Mouse (Mus musculus) kidney, adult 2 months (tissue): ENCODE results near the gene Uroc1. TPM values are rescaled to one million over a fixed set of nuclear protein-coding genes. Genes with fewer than 3 reads are reported as not detected.

Experiments
- DNase-seq: peaks from one replicate; pipeline ENCODE4 v3.0.0; 2021
- H3K27ac ChIP-seq: fragments of 200-500 bp; 2 replicates; pipeline ENCODE4 v1.5.1; 2012; ENCODE audit warnings: low read depth, low read length, control low read depth, inconsistent platforms; ENCODE audit not compliant: insufficient read depth
- H3K27me3 ChIP-seq: fragments of 200-500 bp; replicated peaks from 2 replicates; pipeline ENCODE4 v1.6.1; 2012; ENCODE audit warnings: mild to moderate bottlenecking, moderate library complexity, low read length, inconsistent platforms; ENCODE audit not compliant: control insufficient read depth, insufficient read depth
- H3K36me3 ChIP-seq: fragments of 200-500 bp; 2 replicates; pipeline ENCODE4 v1.6.1; 2012; ENCODE audit warnings: mild to moderate bottlenecking, moderate library complexity, low read length, inconsistent platforms; ENCODE audit not compliant: control insufficient read depth, insufficient read depth
- H3K4me1 ChIP-seq: fragments of 200-500 bp; 2 replicates; pipeline ENCODE4 v1.6.1; 2011; ENCODE audit warnings: low read length; ENCODE audit not compliant: control insufficient read depth, insufficient read depth
- H3K4me3 ChIP-seq: fragments of 200-500 bp; 2 replicates; pipeline ENCODE4 v1.5.1; 2011; ENCODE audit warnings: mild to moderate bottlenecking, low read depth, low read length, control low read depth; ENCODE audit not compliant: insufficient read depth
- CTCF ChIP-seq: fragments of 200-500 bp; conservative IDR thresholded peaks from 2 replicates; pipeline ENCODE4 v1.5.1; 2011; ENCODE audit warnings: low read depth, mild to moderate bottlenecking, control low read depth, low read length, moderate library complexity, mixed read lengths; ENCODE audit not compliant: insufficient read depth, insufficient read length
- POLR2A ChIP-seq: fragments of 200-500 bp; IDR thresholded peaks from one replicate; pipeline ENCODE4 v1.6.1; 2011; ENCODE audit warnings: low read depth, low read length, control low read depth
- WGBS: fragments of 180-500 bp; shearing (Covaris S2); methylation state at CpG from one replicate; pipeline ENCODE4 v1.1.7; 2018; 5-methylcytosine and 5-hydroxymethylcytosine counted together
- polyA plus RNA-seq: library from polyadenylated mRNA; depleted of rRNA; stranded (reverse); fragments of >200 nt; gene quantifications from 2 replicates; pipeline ENCODE4 v1.2.3, GENCODE M21; 2012

Uroc1 gene
- polyA plus RNA-seq, 1 experiment, result 34.0 TPM

DNA sequence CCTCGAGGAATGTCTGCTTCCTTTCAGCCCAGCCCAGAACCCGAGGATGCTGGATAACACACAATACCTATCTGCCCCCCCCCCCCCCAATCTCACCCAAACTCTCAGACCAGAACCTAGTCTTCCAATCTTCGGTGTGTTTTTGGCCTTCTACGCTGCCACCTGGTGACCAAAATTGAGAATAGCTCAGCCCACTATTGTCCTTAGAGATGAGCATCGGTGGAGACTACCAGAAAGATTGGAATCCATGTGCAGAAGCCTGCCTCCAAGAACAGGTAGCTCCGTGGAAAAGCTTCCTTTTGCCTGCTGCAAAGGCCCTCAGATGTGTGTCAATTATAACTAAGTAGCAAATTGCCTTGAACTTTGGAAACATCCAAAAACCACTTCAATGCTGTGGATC lies 5.4 kb upstream of the Uroc1 start:
- no peak overlapping the region for H3K4me3 ChIP-seq
- no peaks in the 10 kb centered on the region for H3K27me3 ChIP-seq

DNA sequence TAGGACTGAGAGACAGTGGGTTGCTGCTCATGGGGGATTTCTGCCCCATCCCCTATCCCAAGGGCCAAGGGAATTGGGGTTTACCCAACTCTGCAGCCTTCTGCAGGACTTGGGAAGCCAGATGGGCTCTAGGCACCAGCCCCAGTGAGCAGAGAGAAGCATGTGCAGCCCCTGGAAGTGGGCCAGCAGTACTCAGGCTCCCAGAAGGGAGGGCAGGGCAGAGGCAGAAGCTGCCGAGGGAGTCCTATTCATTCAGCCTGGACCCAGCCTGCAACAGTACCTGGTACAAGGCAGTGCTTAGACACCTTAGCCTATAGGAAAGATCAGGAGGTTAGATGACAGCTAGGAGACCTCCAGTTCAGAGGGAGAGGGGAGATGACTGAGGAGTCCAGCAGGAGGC lies 3.1 kb upstream of the Uroc1 start:
- peak; percentile 38 for DNase-seq

More for the DNA sequence above, 5.4 kb upstream of the Uroc1 start:
- no peaks in the 10 kb centered on the region for H3K36me3 ChIP-seq
- peak; percentile 36 for DNase-seq
- WGBS, result 16% methylated on average over 6 of the region's 6 CpGs
- TF ChIP-seq POLR2A (no peak), CTCF (peak; percentile 57)
- no peak overlapping the region for H3K27ac ChIP-seq
- H3K4me1 ChIP-seq, result no peaks in the 10 kb centered on the region

DNA sequence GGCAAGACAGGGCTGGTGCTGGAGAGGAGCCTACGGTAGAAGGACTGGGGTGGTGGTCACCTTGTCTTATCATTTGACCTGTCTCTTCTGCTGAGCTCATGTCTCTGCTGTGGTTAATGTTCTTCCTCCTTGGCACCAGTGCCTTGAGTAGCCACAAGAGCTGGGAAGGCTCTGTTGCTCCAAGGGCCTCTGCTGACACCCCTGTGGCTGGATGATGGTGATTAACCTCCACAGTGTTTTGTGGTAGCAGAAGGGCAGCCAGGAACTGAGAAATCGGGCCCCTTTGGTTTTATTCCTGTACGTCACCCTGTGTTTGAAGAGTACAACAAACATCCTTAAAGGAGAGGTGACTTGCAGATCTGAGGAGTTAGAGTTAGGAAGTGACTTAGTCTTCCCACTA lies 1.2 kb downstream of the Uroc1 start:
- H3K4me1 ChIP-seq, result no peaks in the 10 kb centered on the region
- TF ChIP-seq CTCF (no peak), POLR2A (no peak)
- no peak overlapping the region for H3K27ac ChIP-seq
- 70% methylated on average over 3 of the region's 3 CpGs for WGBS
- no peaks in the 10 kb centered on the region for H3K36me3 ChIP-seq
- DNase-seq, result peak; percentile 27
- H3K27me3 ChIP-seq, result no peaks in the 10 kb centered on the region
- no peak overlapping the region for H3K4me3 ChIP-seq

More for the DNA sequence above, 3.1 kb upstream of the Uroc1 start:
- no peak overlapping the region for H3K27ac ChIP-seq
- no peaks in the 10 kb centered on the region for H3K27me3 ChIP-seq
- H3K4me1 ChIP-seq, result no peaks in the 10 kb centered on the region
- 6% methylated on average over 1 of the region's 1 CpGs for WGBS
- no peaks in the 10 kb centered on the region for H3K36me3 ChIP-seq
- TF ChIP-seq CTCF (no peak), POLR2A (no peak)
- H3K4me3 ChIP-seq, result no peak overlapping the region

DNA sequence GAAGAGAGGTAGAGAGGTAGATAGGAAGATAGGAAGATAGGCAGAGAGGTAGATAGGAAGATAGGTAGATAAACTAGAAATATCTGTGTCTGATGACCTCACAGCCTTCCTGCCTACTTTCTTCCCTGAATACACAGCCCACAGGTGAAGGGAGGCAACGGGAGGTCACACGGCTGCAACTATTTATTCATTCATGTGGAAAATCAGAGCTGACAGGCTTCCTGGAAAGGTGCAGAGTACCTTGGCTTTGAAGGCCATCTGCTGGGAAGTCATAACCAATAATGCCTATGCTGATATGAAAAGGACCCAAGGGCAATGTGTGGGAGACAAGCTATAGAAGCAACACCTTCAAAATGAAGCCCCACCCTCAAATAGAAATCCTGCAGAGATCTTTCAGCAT lies 9.3 kb downstream of the Uroc1 start:
- TF ChIP-seq POLR2A, result no peak
- no peak for TF ChIP-seq CTCF
- peak; percentile 18 for DNase-seq
- no peaks in the 10 kb centered on the region for H3K4me1 ChIP-seq
- 26% methylated on average over 2 of the region's 2 CpGs for WGBS
- no peaks in the 10 kb centered on the region for H3K36me3 ChIP-seq
- H3K27me3 ChIP-seq, result no peaks in the 10 kb centered on the region
- no peak overlapping the region for H3K4me3 ChIP-seq
- H3K27ac ChIP-seq, result no peak overlapping the region

DNA sequence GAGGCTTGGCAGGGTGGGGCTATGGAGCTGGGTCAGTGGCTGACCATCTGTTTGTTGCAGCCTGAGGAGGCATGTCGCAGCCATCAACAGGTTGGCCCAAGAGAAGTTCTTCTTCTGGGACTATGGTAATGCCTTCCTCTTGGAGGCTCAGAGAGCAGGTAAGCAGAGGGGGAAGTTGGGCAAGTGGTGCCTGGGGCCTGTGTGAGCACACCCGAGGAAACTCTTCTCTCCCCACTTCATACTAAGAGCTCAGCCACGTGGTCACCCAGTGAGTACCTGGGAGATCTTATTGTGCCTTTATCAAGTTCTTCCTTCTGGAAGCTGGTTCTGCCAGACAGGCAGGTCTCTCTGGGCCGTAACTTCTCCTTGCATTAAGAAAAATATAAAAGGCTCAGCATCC lies 14.1 kb downstream of the Uroc1 start:
- Histone ChIP-seq H3K4me3 (no peak overlapping the region), H3K4me1 (no peaks in the 10 kb centered on the region), H3K27me3 (no peaks in the 10 kb centered on the region), H3K36me3 (no peaks in the 10 kb centered on the region), H3K27ac (no peak overlapping the region)
- no peak for TF ChIP-seq CTCF
- TF ChIP-seq POLR2A, result no peak
- 84% methylated on average over 4 of the region's 4 CpGs for WGBS
- DNase-seq, result no peak

DNA sequence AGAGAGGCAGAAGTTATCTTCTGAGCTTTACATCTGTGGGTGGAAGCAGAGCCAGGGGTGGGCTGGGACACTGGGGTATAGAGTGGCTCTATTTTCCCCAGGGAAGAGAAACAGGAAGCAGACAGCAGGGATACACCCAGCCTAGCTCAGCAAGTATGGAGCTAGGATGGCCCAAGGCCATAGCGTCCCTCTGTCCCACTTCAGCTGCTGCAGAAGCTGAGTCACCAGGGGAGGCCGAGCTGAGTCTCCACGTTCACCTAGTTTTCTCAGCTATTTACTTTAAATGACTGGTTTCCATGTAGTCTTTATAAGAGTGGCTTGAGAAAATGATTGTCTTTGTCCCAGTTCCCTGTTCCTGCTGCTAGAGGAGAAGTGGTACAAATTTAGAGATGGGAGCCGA lies 15.4 kb downstream of the Uroc1 start:
- 74% methylated on average over 4 of the region's 4 CpGs for WGBS
- Histone ChIP-seq H3K4me1 (no peaks in the 10 kb centered on the region), H3K27me3 (no peaks in the 10 kb centered on the region), H3K36me3 (no peaks in the 10 kb centered on the region), H3K4me3 (no peak overlapping the region), H3K27ac (no peak overlapping the region)
- DNase-seq, result no peak
- no peak for TF ChIP-seq POLR2A
- TF ChIP-seq CTCF, result no peak

DNA sequence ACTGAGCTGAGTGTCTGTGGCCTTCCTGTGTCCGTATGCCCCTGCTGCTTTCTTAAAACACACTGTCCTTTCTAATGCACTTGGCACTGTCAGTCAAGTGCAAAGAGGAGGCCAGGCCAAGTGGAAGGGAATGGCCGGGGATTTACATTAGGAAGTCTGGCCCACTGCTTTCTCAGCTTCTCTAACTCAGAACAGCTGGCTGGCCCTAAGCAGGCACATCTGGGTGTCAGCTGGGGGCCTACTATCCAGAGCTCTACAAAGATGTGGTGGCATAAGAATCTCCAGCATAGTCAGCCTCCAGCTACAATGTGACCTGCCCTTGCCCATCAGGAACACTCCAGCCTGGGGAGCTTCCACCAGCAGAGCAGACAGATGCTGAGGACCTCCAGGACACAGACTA lies 16.9 kb downstream of the Uroc1 start:
- Histone ChIP-seq H3K4me3 (no peak overlapping the region), H3K27me3 (no peaks in the 10 kb centered on the region), H3K36me3 (no peaks in the 10 kb centered on the region), H3K4me1 (no peaks in the 10 kb centered on the region), H3K27ac (no peak overlapping the region)
- DNase-seq, result no peak
- WGBS, result 87% methylated on average over 2 of the region's 2 CpGs
- TF ChIP-seq POLR2A (no peak), CTCF (no peak)

DNA sequence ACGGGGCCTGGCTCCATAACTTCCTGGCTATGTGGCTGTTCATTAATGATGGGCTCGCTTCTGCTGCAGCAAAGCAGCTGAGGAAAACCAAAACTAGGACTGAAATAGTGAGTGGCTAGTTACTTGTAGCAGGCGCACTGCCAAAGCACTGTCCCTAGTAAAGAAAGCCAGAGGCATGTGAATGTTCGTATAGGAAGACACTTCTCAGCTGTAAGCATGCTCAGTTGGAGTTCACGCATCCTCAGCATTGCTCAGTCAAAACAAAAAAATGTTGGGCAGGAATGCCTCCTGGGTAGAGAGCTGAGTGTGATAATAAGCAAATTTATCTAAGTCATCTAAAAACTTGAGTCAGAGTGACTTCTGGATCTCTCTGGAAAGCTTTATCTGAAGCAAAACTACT lies 25.1 kb downstream of the Uroc1 start:
- no peak overlapping the region for H3K27ac ChIP-seq
- TF ChIP-seq CTCF (no peak), POLR2A (no peak)
- WGBS, result 53% methylated on average over 5 of the region's 5 CpGs
- H3K27me3 ChIP-seq, result no peaks in the 10 kb centered on the region
- no peaks in the 10 kb centered on the region for H3K36me3 ChIP-seq
- peaks cover 13% of the 10 kb centered on the region; the same call in 1 of the 2 replicates for H3K4me1 ChIP-seq
- H3K4me3 ChIP-seq, result no peak overlapping the region
- no peak for DNase-seq
